Mouse (Mus musculus): Measurements from ENCODE around the gene Mrvi1.

Mrvi1 gene

DNA sequence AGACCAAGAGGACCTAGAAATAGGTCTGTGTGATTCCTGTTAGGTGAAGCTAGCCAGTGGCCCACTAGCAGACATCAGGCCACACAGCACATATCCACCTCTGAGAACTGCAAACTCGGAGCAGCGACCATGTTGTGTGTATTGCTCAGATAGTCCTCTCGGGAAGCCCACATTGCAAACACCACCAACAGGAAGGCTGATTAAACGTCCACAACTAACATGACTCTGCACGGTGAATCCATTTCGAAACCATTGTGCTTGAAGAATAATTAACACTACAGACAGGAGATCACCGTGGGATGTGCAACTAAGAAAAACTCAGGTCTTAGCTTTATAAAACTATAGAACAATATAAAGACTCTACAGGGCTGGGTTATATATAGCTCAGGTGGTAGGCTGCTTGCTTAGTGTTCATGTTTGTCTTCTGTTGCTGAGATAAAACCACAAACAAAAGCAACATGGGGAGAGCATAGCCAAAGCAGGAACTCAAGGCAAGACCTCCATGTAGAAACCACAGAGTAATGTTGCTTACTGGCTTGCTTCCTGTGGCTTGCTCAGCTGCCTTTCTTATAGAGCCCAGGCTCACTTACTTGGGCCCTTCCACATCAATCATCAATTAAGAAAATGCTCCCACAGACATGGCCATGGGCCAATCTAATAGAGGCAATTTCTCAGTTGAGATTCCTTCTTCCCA is 4.4 kb downstream of the Mrvi1 start:
- DNase-seq = no peak

DNA sequence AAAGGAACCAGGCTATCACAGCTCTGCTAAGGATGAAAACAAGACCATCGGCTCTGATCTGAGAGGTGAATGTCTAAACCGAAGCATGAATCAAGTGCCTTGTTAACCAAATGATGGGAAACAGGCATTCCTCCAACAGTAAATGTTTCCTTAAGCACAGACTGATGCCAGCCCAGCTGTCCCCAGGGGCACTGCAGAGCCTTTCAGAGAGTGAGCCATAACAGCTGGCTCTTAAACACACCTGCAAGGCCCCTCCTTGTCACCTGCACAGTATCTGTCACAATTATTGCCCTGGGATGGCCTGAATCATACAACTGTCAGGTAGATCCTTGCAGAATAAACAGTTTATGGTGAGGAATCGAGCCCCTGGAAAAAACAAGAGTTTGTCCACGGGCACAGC is 8.8 kb downstream of the Mrvi1 start:
- no peak for DNase-seq

DNA sequence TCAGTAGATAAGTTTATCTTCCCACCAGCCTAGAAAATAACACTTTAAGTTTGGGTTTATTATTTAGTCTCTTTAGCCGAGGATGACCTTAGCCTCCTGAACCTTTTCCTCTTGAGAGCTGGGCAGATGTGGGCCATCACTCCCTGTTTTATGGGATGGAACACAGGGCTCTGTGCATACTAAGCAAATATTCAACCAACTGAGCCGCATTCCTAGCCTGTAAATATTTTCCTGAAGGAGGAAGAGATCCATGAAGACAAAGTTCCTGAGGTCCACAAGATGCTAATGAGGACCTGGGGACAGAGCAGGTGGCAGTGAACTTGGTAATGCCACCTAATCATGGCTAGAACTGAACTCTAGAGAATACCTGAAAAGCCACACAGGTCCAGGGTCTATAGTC is 9.5 kb downstream of the Mrvi1 start:
- no peak for DNase-seq

DNA sequence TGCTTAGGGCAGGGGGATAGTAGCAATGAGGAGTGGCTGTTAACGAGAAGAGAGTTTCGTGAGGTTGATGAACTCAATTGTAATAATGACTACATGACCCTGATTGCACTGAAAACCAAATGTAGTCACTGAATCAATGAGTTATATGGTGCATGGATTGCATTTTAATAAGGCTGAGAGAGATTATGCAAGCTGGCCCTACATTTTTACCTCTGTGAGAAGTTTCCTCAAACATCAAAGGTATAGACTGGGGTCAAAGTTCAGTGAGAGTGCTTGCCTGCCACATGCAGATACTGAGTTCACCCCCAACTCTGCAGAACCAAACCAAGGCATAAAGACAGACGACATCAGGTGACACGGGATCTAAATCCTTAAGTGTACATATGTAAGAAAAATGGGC is 14.9 kb downstream of the Mrvi1 start:
- no peak for DNase-seq

DNA sequence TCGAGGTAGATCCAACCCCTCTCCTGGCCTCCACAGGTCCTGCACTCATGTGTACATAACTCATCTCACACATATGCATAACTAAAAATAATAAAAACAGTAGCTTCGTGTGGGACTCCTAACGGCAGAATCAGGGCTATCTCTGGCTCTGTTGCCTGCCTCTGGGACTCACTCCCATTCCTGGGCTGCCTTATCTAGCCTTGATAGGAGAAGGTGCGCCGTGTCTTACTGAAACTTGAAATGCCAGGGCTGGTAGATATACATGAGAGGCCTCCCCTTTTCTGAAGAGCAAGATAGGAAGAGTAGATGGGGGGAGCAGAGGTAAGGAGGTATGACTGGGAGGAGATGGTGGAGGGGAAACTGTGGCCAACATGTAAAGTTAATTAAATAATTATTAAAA is 15.4 kb downstream of the Mrvi1 start:
- DNase-seq = no peak

DNA sequence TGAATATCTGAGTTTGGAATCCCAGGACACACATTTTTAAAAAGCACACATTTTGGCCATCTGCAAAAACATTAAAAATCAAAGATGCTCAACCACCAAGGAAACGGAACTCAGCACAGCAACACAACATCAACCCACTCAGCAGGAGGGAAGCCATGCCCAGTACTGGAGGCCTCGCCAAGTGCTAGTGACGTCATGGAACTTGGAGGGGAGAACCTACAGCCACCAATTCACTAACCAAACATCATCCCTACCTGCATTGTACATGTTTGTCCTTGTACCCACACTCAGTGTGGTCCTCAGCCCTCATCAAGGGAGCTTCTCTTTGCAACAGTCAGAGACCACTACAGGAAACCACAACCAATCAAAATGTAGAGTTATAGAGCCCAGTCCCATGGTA is 16.9 kb downstream of the Mrvi1 start:
- no peak for DNase-seq

DNA sequence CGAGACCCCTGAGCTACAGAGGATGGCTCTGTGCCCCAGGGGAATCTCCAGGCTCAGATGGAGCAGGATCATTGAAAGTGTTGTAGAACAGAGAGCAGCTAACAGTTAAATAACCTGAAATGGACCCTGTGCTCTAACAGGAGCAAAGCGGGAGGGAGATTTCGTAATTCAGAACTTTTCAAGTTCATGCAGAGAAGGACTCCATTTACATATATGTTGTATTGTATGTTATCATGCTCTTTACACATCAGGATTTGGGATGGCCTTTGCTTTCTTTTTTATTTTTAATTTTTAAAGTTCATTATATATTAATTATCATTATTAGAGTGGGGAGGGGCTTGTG is 18.6 kb downstream of the Mrvi1 start:
- DNase-seq = no peak

DNA sequence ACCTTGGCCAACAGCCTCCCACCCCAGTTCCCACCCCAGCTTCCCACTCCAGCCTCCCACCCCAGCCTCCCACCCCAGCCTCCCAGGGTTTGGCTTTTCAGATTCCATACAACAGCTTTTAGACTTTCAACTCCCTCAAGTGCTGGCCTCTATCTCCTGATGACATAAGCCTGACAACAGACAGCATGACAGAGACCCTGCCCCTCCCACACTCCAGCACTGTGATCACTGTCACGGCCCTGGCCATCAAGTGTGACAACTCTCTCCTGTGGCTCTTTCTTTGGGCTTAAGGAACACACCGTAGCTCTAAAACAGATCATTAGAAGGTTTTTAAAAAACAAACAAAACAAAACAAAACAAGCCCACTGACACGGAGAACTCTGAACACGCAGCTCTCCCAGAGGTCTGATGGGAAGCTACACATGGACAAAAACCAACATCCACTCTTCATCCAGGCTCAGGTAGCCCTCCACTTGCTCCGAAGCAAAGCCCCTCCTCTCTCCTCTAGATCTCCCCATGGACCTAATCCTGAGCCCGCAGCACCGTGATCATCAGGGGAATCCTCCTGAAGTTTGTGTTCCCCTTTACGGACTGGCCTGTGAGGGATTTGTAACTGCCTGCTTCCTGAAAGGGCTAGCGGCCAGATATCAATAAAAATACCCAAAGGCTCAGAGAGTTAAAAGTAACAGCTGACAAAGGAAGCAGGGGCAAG is 19.2 kb downstream of the Mrvi1 start:
- no peak for DNase-seq

DNA sequence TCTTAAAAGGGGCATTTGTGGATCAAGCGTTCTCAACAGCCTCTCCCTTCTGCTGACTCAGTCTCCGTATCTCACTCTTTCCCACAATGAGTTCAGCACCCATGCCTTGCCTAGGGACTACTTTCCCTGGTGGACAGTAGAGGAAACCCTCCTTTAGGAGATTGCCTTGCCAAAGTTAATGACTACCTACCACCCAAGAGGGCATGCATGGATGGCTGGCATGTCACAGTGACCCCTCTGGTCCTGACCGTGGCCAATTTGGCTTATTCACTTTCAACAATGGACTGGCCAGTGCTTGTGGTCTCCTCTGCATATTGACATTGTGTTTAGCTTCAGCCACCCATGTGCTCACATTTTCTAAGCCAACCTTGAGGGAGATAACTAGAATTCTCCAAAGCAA is 19.8 kb downstream of the Mrvi1 start:
- no peak for DNase-seq

DNA sequence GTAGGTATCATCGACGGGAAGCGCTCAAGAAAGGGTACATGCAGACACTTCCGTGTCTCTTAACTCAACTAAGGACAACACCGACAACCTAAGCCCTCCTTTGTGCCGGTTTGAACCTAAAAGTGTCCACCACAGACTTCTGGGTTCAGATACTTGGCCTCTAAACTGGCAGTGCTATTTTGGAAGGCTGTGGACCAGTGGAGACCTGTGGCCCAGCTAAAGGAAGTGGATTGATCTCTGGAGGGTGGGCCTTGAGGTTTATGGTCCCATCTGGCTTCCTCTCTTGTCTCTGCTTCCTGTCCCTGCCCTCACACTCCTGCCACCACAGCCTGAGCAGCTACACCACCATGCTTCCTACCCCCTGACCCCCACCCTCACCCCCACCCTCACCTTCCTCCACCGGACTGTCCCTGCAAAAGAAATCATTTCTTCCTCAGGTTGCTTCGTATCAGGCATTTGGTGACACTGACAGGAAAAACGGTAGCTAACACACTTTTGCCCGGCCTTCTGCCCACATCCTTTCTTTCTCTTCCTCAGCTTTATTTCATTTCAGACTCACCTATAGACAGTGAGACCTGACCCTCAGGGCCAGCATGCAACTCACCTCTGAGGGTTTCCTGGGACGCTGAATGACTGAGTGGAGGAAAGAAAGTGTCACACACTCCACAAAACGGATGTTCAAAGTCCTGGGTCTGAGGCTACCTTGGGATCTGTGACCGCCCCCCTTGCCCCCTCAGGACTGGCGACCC is 25.7 kb downstream of the Mrvi1 start:
- no peak for DNase-seq

DNA sequence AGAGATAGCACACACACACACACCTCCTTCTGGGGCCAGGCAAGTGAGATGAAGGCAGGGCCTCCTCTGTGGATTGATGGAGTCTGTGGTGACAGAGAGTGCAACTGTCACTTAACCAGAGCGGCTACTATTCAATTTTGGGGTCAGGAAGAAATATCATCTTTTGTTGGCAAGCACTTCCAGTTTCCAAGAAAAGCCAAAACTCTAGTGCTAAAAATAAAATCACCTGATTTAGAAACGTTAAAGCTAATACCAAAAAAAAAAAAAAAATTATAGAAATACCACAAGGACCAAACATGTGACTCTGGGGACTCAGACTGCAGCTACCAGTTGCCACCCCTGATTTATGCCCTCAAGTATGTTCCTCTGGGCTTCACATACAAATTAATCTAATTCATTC is 26.7 kb downstream of the Mrvi1 start:
- DNase-seq = no peak

DNA sequence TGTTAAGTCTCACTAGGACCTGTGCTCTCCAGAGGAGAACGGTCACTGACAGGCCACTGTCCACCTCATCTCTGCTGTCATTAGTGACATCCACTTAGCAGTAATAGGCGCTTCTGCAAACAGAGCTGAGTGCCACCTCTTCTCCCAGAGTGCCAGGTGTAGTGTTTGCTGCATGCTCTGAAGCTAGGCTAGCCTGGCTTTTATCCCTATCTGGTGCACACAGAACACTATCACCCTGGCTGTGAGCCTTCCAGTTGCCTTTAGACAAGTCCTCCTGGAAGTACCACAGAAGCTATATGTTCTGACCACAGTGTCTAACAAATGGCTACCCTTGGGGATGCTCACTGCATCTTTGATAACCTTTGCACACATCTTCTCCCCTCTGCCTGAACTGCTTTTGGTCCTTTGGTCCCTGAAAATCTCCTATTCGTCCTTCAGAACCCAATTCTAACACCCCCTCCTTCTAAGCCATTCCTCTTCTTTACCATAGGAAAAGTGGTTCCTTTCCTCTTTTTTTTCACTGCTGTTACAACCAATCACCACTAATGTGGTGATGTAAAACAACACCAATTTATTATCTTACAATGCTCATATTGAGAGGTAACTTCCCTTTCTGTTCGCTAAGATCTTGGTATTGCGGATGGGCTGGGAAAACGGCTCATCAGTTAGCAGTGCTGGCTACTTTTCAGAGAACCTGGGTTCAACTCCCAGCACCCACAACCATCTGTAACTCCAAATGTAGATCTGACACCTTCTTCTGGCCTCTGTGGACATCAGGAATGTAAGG is 28.0 kb downstream of the Mrvi1 start:
- no peak for DNase-seq

DNA sequence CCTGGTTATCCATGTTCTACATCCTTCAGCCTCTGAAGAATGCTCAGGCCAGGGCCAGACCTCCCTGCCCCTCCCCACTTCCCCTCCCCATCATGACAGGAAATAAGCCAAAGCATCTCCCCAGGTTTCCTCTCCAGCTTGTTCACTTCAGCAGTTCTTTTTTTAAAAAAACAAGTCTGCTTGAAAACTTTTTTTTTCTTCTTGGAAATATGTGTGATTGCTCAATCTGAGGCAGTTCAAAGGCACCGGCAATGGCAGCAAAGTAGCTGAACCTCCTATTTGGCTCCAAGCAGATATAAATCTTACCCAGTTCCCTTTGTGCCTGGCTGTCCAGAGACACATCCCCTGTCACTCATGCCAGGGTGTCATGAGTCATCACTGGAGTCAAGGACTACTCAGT is 29.1 kb downstream of the Mrvi1 start:
- DNase-seq = peak; percentile 68

DNA sequence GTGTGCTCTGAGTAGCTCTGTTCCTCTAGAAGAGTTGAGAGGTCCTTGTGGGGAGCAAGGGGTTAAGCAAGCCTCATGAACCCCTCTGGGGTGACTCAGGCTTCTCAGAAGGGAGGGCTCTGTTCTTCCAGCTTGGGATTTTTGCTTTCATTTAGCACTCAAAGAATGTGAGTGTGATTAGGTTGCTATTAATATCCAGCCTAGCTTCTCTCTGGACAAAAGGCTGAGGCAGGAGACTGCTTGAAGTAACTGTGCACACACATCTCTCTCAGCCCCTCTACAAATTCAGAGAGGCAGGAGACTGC is 31.7 kb downstream of the Mrvi1 start:
- DNase-seq = no peak

DNA sequence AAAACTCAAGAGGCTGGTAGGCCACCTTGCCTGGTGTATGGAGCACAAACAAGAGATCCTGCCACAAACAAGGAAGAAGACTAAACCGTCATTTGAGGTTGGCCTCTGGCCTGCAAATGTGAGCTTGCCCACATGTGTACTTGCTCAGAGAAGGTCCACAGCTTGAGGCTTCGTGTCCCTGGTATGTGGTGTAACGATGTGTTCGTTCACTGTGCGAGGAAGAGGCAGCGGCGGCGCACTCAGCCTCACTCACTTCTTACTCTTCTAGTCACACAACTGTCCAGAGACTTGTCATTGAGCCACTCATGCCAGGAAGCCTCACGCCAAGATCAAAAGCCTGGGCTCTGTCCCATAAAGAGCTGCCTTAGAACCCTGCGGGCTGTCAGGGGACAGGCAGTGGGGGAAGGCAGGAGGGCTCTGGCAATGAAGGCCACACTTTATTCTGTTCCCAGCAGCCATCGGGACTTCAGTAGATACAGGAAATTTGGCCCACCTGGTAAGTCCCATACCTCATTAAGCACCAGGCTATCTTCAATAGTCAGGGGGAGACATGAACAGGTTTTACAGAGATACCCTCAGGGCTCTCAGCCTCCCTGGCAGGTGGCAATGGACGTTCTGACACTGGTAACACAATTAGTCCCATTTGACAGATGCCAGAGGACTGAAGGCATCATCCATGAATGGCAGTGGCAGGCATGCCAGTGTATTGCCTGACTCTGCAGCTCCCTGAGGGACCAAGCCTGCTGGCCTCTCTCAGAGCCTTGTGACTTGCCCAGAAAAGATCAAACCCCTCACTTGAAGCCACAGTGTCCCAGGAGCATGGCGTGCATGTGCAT is 32.3 kb downstream of the Mrvi1 start:
- DNase-seq = no peak

DNA sequence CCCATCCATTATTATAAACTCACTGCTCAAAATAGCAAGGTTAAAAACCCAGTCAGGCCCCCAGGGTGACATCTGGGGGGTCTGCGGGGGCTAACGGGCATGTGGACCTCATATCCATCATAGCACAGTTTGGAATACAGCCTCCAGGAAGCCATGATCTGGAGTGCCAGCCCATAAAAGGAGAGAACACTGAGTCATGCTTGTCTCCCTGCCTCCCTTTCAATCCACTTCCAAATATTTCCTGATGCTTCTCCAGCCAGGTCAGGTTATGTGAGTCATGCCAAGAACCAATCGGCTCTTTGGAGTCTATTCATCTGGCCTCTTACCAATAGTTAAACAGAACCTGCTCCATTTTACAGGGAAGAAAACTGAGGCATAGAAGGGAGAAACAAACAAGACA is 33.7 kb downstream of the Mrvi1 start:
- DNase-seq = no peak

DNA sequence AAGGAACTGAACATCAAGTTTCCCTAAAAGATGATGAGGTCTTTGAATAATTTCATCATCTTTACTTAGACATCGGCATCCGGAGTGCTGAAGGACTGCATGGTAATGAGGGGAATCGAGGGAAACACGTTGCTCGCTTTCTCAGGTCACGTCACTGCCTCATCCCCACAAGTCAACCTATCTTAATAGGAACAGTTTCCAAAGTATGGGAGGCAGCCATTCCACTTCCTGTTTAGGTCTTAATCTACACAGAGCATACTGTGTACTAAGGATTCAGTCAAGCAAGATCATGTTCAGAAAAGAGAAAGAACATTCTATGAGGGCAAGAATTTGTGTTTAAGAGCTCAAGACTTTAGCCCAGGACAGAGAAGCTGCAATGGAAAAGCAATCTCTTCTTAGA is 34.6 kb downstream of the Mrvi1 start:
- DNase-seq = no peak

DNA sequence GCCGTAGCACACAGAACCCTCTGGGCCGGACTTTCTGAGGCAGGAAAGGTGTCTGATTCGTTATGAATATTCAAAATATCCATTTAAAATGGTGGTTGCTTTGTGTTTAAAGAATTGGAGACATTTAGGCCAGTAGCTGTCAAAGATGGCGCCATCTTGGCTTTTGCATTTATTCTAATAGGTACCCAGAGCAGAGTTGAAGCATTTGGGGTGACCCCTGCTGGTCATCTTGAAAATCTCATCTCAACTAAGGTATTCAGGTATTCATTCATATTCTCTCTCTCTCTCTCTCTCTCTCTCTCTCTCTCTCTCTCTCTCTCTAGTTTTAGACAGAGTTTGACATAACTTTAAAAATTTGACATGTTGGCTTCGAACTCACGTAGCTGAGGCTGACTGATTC is 35.5 kb downstream of the Mrvi1 start:
- DNase-seq = peak; percentile 66

DNA sequence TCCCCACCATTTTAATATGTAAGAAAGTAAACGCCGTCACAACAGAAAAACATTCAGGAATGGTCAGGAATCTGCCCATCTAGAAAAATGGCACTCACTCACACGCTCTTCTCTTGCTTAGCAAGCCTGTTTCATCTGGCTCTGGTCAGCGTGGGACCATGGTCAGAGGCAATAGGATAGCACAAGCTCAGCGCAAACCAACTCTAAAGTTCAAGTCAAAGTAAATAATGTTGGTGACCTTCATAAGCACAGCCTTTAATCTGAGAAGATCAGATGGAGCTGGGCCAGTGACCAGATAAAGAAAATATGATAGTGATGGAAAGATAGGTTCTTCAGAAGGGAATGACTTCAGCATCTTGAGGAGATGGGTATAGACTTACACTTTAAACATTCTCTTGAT is 37.9 kb downstream of the Mrvi1 start:
- no peak for DNase-seq

DNA sequence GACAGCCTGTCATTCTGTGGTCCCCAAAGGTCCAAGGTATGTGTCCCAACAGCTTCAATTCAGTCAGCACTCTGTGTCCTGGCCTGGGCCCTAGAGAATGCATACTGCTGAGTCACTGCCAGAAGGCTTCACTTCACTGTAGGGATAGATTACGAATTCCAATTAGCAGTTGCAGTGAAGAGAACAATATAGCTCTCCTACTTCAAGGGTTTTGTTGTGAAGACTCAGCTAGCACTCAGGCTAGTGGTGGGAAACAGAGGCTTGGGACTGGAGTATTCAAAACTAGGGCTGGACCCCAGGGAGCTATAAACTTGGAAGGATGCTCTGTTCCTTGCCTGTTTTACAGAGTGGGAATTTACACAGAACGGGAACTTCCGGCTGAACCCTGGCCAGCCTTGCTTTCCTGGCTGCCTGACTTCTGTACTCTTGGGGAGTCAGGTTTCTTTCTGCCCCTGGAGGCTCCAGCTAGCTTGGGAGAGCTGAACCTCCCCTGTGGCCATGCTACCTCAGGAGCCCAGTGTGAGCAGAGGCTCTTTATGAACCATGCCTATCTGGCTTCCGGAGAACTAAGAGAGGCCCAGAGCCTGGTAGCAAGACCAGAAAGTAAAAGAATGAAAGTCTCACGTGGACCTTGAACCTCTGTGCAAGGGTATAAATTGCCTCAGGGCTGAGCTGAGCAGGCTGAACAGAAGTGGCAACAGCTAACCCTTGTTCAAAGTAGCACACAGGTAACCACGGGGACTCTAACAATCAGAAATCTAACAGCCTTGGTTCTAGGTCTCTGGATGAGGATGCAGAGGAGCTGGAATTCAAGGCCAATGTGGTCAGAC is 40.3 kb downstream of the Mrvi1 start:
- peak; percentile 50 for DNase-seq

DNA sequence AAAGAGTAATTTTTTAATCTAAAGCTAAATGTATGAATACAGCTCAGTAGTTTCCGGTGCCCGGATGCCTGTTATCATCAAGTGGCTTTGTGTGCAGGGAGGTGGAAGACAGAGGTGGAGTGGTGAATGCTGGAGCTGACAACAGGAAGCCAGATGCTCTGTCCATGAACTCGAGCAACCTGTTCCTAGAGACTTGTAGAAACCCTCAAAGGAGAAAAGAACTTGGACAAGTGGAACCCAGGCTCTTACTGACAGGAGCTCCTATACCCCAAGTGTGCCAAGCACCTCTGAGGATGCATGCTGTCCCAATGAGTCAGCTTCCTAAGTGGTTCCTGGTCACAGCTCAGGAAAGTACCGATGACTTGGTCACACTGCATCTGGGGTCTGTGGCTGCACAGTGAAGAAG is 41.1 kb downstream of the Mrvi1 start:
- DNase-seq = peak; percentile 62

Data from lung, postnatal 36 days (tissue).